Mouse (Mus musculus): ENCODE results near the gene Cacna1d.

The Cacna1d gene

DNA sequence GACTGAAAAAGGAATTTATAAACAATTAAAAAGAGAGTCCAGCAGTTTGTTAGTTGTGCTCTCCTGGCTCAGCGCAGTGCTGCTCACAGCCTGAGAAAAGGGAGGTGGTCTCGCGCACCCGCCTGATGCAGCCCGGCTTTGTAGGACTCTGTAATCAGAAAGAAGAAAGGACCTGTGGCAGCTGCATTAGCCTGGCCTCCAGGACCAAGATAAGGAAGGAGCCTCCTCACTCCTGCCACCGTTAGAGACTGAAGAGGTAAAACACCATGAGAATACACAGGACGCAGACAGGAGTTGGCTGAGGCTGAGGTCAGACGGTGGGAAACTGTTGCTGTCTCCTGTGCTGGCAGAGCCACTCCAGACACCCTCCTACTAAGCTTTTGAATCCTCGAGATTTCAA, at the start of gene Cacna1d:
TSS of gene Cacna1d (minus strand) at position 114 of the 400 bp plus-strand sequence.
- no peak for DNase-seq (ENCODE audit: low read depth, low spot score)

DNA sequence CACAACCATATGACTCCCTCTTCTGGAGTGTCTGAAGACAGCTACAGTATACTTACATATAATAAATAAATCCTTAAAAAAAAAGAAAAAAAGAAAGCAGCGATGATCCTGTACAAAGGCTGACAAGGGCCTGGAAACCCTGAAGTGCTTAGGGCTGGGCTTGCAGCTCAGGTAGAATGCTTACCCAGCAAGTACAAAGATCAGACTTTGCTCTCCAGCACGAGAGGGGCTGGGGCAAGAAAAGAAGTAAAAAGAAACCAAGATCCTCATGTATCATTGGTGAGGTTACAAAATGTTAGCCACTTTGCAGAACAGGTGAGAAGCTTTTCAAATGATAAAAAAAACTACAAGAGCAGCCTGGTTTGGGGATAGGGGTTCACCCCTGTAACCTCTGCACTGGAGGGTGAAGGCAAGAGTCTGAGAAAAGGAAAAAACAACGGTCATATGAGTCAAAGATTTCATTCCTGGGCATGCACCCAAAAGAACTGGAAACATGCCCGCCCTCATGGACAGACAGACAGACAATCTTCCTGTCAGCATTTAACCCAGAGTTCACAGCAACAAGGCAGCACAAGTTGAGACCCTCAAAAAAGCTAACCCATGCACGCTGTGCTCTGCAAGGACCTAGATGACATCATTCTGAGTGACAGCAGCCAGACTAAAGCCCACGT, 42.7 kb upstream of the Cacna1d start:
- DNase-seq (ENCODE audit: low read depth, low spot score): no peak

- no peak for DNase-seq (ENCODE audit: low read depth, low spot score)
These were observed 40.6 kb upstream of the Cacna1d start for GRCm38 (mm10) chr14:30531896-30532295.

- peak; percentile 46 for DNase-seq (ENCODE audit: low read depth, low spot score)
These were observed 40.2 kb upstream of the Cacna1d start for GRCm38 (mm10) chr14:30531431-30531830.

- DNase-seq (ENCODE audit: low read depth, low spot score): peak; percentile 81
These were observed 39.5 kb upstream of the Cacna1d start for GRCm38 (mm10) chr14:30530726-30531269.

GRCm38 (mm10) chr14:30529454-30529853, 38.2 kb upstream of the Cacna1d start:
- DNase-seq (ENCODE audit: low read depth, low spot score): peak; percentile 77

- peak; percentile 54 for DNase-seq (ENCODE audit: low read depth, low spot score)
These were observed 37.7 kb upstream of the Cacna1d start for GRCm38 (mm10) chr14:30528961-30529360.

- peak; percentile 31 for DNase-seq (ENCODE audit: low read depth, low spot score)
These were observed 37.1 kb upstream of the Cacna1d start for GRCm38 (mm10) chr14:30528392-30528791.

- DNase-seq (ENCODE audit: low read depth, low spot score): no peak
These were observed 32.1 kb upstream of the Cacna1d start for GRCm38 (mm10) chr14:30523356-30523755.

GRCm38 (mm10) chr14:30519323-30519722, 28.1 kb upstream of the Cacna1d start:
- no peak for DNase-seq (ENCODE audit: low read depth, low spot score)

GRCm38 (mm10) chr14:30515931-30516723, 24.9 kb upstream of the Cacna1d start:
- peak; percentile 63 for DNase-seq (ENCODE audit: low read depth, low spot score)

DNA sequence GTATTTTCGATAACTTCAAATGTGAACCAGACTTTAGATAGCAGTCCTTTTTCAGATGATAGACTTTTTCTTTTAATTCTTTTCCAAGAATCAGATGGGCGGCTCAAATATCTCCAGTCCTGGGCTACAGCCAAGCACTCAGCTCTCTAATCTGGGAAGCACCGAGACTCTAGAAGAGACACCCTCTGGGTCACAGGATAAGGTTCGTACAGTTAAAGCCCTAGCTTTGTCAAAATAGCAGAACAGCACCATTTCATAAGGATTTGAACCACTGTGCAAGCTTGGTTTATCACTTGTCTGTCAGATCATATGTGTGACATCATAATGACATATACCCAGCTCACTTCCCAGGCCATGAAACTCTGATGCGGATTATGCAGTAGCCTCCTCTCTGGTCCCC, 21.6 kb upstream of the Cacna1d start:
- no peak for DNase-seq (ENCODE audit: low read depth, low spot score)

- DNase-seq (ENCODE audit: low read depth, low spot score): no peak
These were observed 19.0 kb upstream of the Cacna1d start for GRCm38 (mm10) chr14:30510214-30510763.

GRCm38 (mm10) chr14:30504990-30505389, 13.7 kb upstream of the Cacna1d start:
- DNase-seq (ENCODE audit: low read depth, low spot score): no peak

GRCm38 (mm10) chr14:30498202-30498601, 6.9 kb upstream of the Cacna1d start:
- DNase-seq (ENCODE audit: low read depth, low spot score): no peak

- DNase-seq (ENCODE audit: low read depth, low spot score): no peak
These were observed 3.7 kb upstream of the Cacna1d start for GRCm38 (mm10) chr14:30494998-30495397.

- DNase-seq (ENCODE audit: low read depth, low spot score): no peak
These were observed 2.0 kb upstream of the Cacna1d start for GRCm38 (mm10) chr14:30493276-30493675.

DNA sequence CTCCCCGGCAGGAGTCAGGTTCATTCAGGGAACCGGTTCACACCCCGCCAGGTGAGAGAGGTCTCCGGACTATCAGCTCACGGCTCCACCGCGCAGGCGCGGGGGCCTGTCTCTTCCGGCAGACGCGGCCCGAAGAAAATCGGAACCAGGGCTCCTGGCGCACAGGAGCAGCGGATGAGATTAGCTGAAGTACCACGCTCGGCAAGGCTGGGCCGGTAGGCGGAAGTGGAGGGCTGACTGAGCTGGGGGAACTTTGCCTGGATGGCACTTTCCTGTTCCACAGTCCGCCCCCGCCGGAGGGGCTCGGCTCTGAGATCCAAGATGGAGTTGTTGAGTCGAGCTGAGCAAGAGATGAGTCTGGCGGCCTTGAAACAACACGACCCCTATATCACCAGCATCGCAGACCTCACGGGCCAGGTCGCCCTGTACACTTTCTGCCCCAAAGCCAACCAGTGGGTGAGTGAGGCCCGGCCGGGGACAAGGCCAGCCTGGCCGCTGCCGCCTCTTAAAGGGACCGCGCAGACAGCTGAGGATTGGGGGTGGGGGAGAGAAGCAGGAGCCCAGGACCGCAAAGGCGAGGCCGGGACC, 11.8 kb downstream of the Cacna1d start, which contains the start of gene Dcp1a:
TSS of gene Dcp1a (plus strand) at position 175 of the 588 bp plus-strand sequence.
- peak; percentile 97 for DNase-seq (ENCODE audit: low read depth, low spot score)

DNA sequence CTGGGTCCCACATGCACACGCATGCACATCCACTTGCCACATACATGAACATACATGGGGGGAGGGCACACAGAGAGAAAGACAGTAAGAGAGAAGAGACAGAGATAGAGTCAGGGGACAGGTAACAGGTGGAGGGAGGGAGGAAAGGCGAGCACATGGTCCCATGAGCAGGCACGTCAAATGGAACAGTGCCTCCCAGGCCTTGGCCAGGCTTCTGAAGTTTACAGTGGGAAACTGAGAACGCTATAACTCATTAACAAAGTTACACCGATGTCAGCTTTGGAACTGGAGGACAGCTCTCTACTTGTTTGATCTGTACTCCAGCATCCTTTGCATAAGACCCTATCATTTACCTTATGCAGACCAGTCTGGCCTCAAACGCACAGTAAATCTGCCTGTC, 16.8 kb downstream of the Cacna1d start:
- no peak for DNase-seq (ENCODE audit: low read depth, low spot score)

DNA sequence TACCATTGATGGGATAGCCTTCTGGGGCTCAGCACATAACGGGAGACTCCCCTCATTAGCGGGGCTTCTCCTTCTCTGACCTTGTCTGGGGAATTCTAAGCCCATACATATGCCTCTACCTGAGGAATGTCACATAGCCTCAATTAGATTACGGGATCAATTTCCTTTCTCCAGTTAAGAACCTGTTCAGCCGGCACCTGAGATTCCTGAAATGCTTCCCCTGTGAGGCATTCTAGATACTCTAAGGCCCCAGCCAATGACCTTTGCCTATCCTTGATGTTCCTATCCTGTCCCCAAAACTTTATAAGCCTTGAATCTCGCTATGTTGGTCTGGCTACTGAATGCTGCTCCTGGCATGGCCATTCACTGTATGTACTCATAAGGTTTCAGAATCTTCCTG, 17.6 kb downstream of the Cacna1d start:
- DNase-seq (ENCODE audit: low read depth, low spot score): peak; percentile 14

- DNase-seq (ENCODE audit: low read depth, low spot score): no peak
These were observed 27.9 kb downstream of the Cacna1d start for GRCm38 (mm10) chr14:30463312-30463711.
